Mouse (Mus musculus): ENCODE measurements around the gene Ube2j2. TPM values are rescaled to one million over a fixed set of nuclear protein-coding genes. Genes with fewer than 3 reads are reported as not detected.

Gene Ube2j2
- polyA plus RNA-seq, 1 experiment from 2014 or later = 108 TPM

DNA sequence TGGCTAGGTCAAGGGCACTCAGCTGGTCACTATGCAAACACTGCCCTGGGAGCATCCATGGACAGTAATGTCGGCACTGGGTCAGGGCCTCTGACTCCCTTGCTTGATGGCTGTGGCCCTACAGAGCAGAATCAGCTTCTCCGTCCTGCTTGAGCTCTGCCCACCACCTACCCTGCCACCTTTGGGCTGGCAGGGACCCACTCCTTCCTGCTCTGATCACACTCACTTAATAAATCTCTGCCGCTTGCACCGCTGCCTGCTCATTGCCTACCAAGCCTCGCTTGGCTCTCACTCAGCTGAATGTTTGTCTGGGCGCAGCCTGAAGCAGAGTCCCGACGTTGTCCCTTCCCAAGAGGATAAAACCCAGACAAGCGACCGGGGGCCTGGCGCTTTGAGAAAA is 36.6 kb upstream of the Ube2j2 start:
- no peaks in the 10 kb centered on the region for H3K4me1 ChIP-seq (replicated peaks; ENCODE audit: insufficient read depth, low read length)
- no peaks in the 10 kb centered on the region for H3K27me3 ChIP-seq (ENCODE audit: insufficient read depth, low read length)
- DNase-seq (ENCODE audit: low spot score) (no peak), ATAC-seq (replicated peaks; ENCODE audit: low FRiP score, low read depth) (no peak)
- no peak overlapping the region for H3K4me3 ChIP-seq (replicated peaks; ENCODE audit: low read depth, low read length)
- H3K9me3 ChIP-seq (replicated peaks; ENCODE audit: low read length) = no peaks in the 10 kb centered on the region
- WGBS = 71% methylated on average over 11 of the region's 11 CpGs
- no peak for TF ChIP-seq CTCF (IDR thresholded peaks at IDR 0.05; ENCODE audit: low read depth)
- no peak overlapping the region for H3K4me2 ChIP-seq (ENCODE audit: low read length)
- no peak overlapping the region for H3K9ac ChIP-seq (ENCODE audit: low read depth, low read length)
- no peak overlapping the region for H3K27ac ChIP-seq
- peaks cover 29% of the 10 kb centered on the region; the same call in 1 of the 2 replicates for H3K36me3 ChIP-seq (ENCODE audit: insufficient read depth, low read length)

DNA sequence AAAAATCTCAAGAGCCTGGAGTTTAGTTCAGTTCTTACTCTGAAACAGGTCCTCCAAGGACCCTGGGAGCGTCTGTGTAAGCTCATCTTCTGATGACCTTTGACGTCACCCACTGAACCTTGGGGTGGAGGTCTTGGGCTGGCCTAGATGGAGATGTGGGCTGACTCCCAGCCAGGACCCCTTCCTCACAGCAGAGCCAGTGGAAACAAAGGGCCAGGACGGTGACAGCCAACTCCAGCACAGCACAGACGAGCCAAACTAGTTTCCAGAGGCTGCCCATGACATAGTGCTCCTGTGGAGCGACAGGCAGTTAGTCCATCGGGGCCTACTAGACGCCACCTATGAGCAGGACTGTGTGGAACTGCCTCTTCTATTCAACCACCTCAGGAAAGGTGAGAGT is 35.4 kb upstream of the Ube2j2 start:
- no peak for DNase-seq (ENCODE audit: low spot score)
- no peak for ATAC-seq (replicated peaks; ENCODE audit: low FRiP score, low read depth)
- WGBS = 80% methylated on average over 7 of the region's 7 CpGs
- Histone ChIP-seq H3K27me3 (ENCODE audit: insufficient read depth, low read length) (no peaks in the 10 kb centered on the region), H3K27ac (no peak overlapping the region), H3K4me1 (replicated peaks; ENCODE audit: insufficient read depth, low read length) (no peaks in the 10 kb centered on the region), H3K4me3 (replicated peaks; ENCODE audit: low read depth, low read length) (no peak overlapping the region), H3K4me2 (ENCODE audit: low read length) (no peak overlapping the region), H3K9ac (ENCODE audit: low read depth, low read length) (no peak overlapping the region), H3K9me3 (replicated peaks; ENCODE audit: low read length) (no peaks in the 10 kb centered on the region), H3K36me3 (ENCODE audit: insufficient read depth, low read length) (peaks cover 18% of the 10 kb centered on the region; the same call in 1 of the 2 replicates)
- no peak for TF ChIP-seq CTCF (IDR thresholded peaks at IDR 0.05; ENCODE audit: low read depth)

GRCm38 (mm10) chr4:155908751-155909150 is 34.9 kb upstream of the Ube2j2 start:
- H3K27me3 ChIP-seq (ENCODE audit: insufficient read depth, low read length) = no peaks in the 10 kb centered on the region
- no peak overlapping the region for H3K4me3 ChIP-seq (replicated peaks; ENCODE audit: low read depth, low read length)
- 0 out of 2 replicates have a peak, but pooled peaks cover 15% of the 10 kb centered on the region for H3K36me3 ChIP-seq (ENCODE audit: insufficient read depth, low read length)
- no peak overlapping the region for H3K4me2 ChIP-seq (ENCODE audit: low read length)
- H3K9me3 ChIP-seq (replicated peaks; ENCODE audit: low read length) = no peaks in the 10 kb centered on the region
- H3K4me1 ChIP-seq (replicated peaks; ENCODE audit: insufficient read depth, low read length) = no peaks in the 10 kb centered on the region
- no peak overlapping the region for H3K9ac ChIP-seq (ENCODE audit: low read depth, low read length)
- DNase-seq (ENCODE audit: low spot score) (no peak), ATAC-seq (replicated peaks; ENCODE audit: low FRiP score, low read depth) (no peak)
- 87% methylated on average over 4 of the region's 4 CpGs for WGBS
- H3K27ac ChIP-seq = no peak overlapping the region
- no peak for TF ChIP-seq CTCF (IDR thresholded peaks at IDR 0.05; ENCODE audit: low read depth)

GRCm38 (mm10) chr4:155932031-155932430 is 11.6 kb upstream of the Ube2j2 start:
- Histone ChIP-seq H3K4me2 (ENCODE audit: low read length) (no peak overlapping the region), H3K9ac (ENCODE audit: low read depth, low read length) (no peak overlapping the region), H3K27ac (no peak overlapping the region), H3K4me1 (replicated peaks; ENCODE audit: insufficient read depth, low read length) (no peaks in the 10 kb centered on the region), H3K9me3 (replicated peaks; ENCODE audit: low read length) (no peaks in the 10 kb centered on the region), H3K4me3 (replicated peaks; ENCODE audit: low read depth, low read length) (no peak overlapping the region), H3K27me3 (ENCODE audit: insufficient read depth, low read length) (no peaks in the 10 kb centered on the region), H3K36me3 (ENCODE audit: insufficient read depth, low read length) (no peaks in the 10 kb centered on the region)
- DNase-seq (ENCODE audit: low spot score) (no peak), ATAC-seq (replicated peaks; ENCODE audit: low FRiP score, low read depth) (no peak)
- TF ChIP-seq CTCF (IDR thresholded peaks at IDR 0.05; ENCODE audit: low read depth) = no peak
- WGBS = 80% methylated on average over 1 of the region's 1 CpGs

GRCm38 (mm10) chr4:155943049-155943452 is 580 bp upstream of the Ube2j2 start:
- Histone ChIP-seq H3K36me3 (ENCODE audit: insufficient read depth, low read length) (0 out of 2 replicates have a peak, but pooled peaks cover 15% of the 10 kb centered on the region), H3K4me3 (replicated peaks; ENCODE audit: low read depth, low read length) (peak overlapping the region; percentile 85), H3K4me2 (ENCODE audit: low read length) (peak overlapping the region; percentile 95), H3K9ac (ENCODE audit: low read depth, low read length) (peak overlapping the region; percentile 89), H3K9me3 (replicated peaks; ENCODE audit: low read length) (no peaks in the 10 kb centered on the region), H3K27me3 (ENCODE audit: insufficient read depth, low read length) (no peaks in the 10 kb centered on the region), H3K27ac (peak overlapping the region; percentile 88), H3K4me1 (replicated peaks; ENCODE audit: insufficient read depth, low read length) (peaks cover 13% of the 10 kb centered on the region)
- peak; percentile 29 for DNase-seq (ENCODE audit: low spot score)
- no peak for TF ChIP-seq CTCF (IDR thresholded peaks at IDR 0.05; ENCODE audit: low read depth)
- ATAC-seq (replicated peaks; ENCODE audit: low FRiP score, low read depth) = peak; percentile 20
- WGBS = under 1% methylated on average over 17 of the region's 17 CpGs

- no peak for TF ChIP-seq CTCF (IDR thresholded peaks at IDR 0.05; ENCODE audit: low read depth)
- H3K9me3 ChIP-seq (replicated peaks; ENCODE audit: low read length) = no peaks in the 10 kb centered on the region
- under 1% methylated on average over 17 of the region's 17 CpGs for WGBS
- peaks cover 18% of the 10 kb centered on the region for H3K36me3 ChIP-seq (ENCODE audit: insufficient read depth, low read length)
- H3K4me3 ChIP-seq (replicated peaks; ENCODE audit: low read depth, low read length) = peak overlapping the region; percentile 85
- DNase-seq (ENCODE audit: low spot score) = peak; percentile 37
- no peaks in the 10 kb centered on the region for H3K27me3 ChIP-seq (ENCODE audit: insufficient read depth, low read length)
- H3K4me2 ChIP-seq (ENCODE audit: low read length) = peak overlapping the region; percentile 69
- no peak; the same call in 1 of the 2 replicates for ATAC-seq (replicated peaks; ENCODE audit: low FRiP score, low read depth)
- H3K27ac ChIP-seq = peak overlapping the region; percentile 88
- peak overlapping the region; percentile 89 for H3K9ac ChIP-seq (ENCODE audit: low read depth, low read length)
- peaks cover 13% of the 10 kb centered on the region for H3K4me1 ChIP-seq (replicated peaks; ENCODE audit: insufficient read depth, low read length)
Measured at GRCm38 (mm10) chr4:155944271-155944670, 640 bp downstream of the Ube2j2 start.

- no peaks in the 10 kb centered on the region for H3K9me3 ChIP-seq (replicated peaks; ENCODE audit: low read length)
Measured at GRCm38 (mm10) chr4:155947094-155947493, 3.5 kb downstream of the Ube2j2 start.

More at GRCm38 (mm10) chr4:155947094-155947493, 3.5 kb downstream of the Ube2j2 start:
- no peak for DNase-seq (ENCODE audit: low spot score)
- Histone ChIP-seq H3K4me1 (replicated peaks; ENCODE audit: insufficient read depth, low read length) (peaks cover 13% of the 10 kb centered on the region), H3K27ac (no peak overlapping the region), H3K9ac (ENCODE audit: low read depth, low read length) (no peak overlapping the region), H3K36me3 (ENCODE audit: insufficient read depth, low read length) (peaks cover 43% of the 10 kb centered on the region), H3K27me3 (ENCODE audit: insufficient read depth, low read length) (no peaks in the 10 kb centered on the region), H3K4me3 (replicated peaks; ENCODE audit: low read depth, low read length) (no peak overlapping the region), H3K4me2 (ENCODE audit: low read length) (no peak overlapping the region)
- no peak for ATAC-seq (replicated peaks; ENCODE audit: low FRiP score, low read depth)
- no peak for TF ChIP-seq CTCF (IDR thresholded peaks at IDR 0.05; ENCODE audit: low read depth)

All from kidney, postnatal 0 days (tissue).